Mouse (Mus musculus) kidney, postnatal 36 days (tissue): ENCODE measurements around the gene Cacna1e.
A peak's percentile ranks its signal among the peaks of the same experiment; 100 is the strongest.

Source experiments
- DNase-seq, 2 experiments: peaks; one replicate each; pipeline ENCODE4 v3.0.0; 2021 to 2022; ENCODE audit warnings: mixed read lengths in 2 of 2

Cacna1e gene

GRCm38 (mm10) chr1:154779908-154780514 lies 104.3 kb downstream of the Cacna1e start:
- no peak for DNase-seq

GRCm38 (mm10) chr1:154776344-154776743 lies 108.0 kb downstream of the Cacna1e start:
- DNase-seq = no peak

GRCm38 (mm10) chr1:154774468-154774867 lies 109.8 kb downstream of the Cacna1e start:
- DNase-seq = no peak

- no peak for DNase-seq
Observed at GRCm38 (mm10) chr1:154771111-154771510, 113.2 kb downstream of the Cacna1e start.

GRCm38 (mm10) chr1:154770542-154770941 lies 113.8 kb downstream of the Cacna1e start:
- no peak for DNase-seq

GRCm38 (mm10) chr1:154763132-154763531 lies 121.2 kb downstream of the Cacna1e start:
- DNase-seq = no peak

GRCm38 (mm10) chr1:154752081-154752480 lies 132.2 kb downstream of the Cacna1e start:
- DNase-seq = peak; percentile 62 to 66

- DNase-seq = no peak
Observed at GRCm38 (mm10) chr1:154748531-154748930, 135.8 kb downstream of the Cacna1e start.

GRCm38 (mm10) chr1:154745241-154745640 lies 139.1 kb downstream of the Cacna1e start:
- no peak for DNase-seq

GRCm38 (mm10) chr1:154730411-154730961 lies 153.8 kb downstream of the Cacna1e start:
- DNase-seq = no peak

- peak; percentile 63 to 88 for DNase-seq
Observed at GRCm38 (mm10) chr1:154729269-154729980, 154.9 kb downstream of the Cacna1e start.

- DNase-seq = no peak
Observed at GRCm38 (mm10) chr1:154728682-154729081, 155.6 kb downstream of the Cacna1e start.

GRCm38 (mm10) chr1:154727696-154728095 lies 156.6 kb downstream of the Cacna1e start:
- no peak for DNase-seq

- DNase-seq = peak; percentile 14 to 40
Observed at GRCm38 (mm10) chr1:154726361-154727161, 157.7 kb downstream of the Cacna1e start.

GRCm38 (mm10) chr1:154725356-154726320 lies 158.7 kb downstream of the Cacna1e start:
- DNase-seq = no peak

- DNase-seq = peak in 1 of 2 experiments; percentile 14
Observed at GRCm38 (mm10) chr1:154723537-154724286, 160.6 kb downstream of the Cacna1e start.

GRCm38 (mm10) chr1:154723078-154723477 lies 161.2 kb downstream of the Cacna1e start:
- DNase-seq = no peak

GRCm38 (mm10) chr1:154715596-154715995 lies 168.7 kb downstream of the Cacna1e start:
- no peak for DNase-seq

- no peak for DNase-seq
Observed at GRCm38 (mm10) chr1:154712747-154713146, 171.6 kb downstream of the Cacna1e start.

GRCm38 (mm10) chr1:154707584-154708290 lies 176.6 kb downstream of the Cacna1e start:
- no peak for DNase-seq

GRCm38 (mm10) chr1:154706974-154707373 lies 177.3 kb downstream of the Cacna1e start:
- no peak for DNase-seq
